Mouse (Mus musculus): ENCODE results near the gene Atr. TPM values are rescaled to one million over a fixed set of nuclear protein-coding genes. Genes with fewer than 3 reads are reported as not detected.

The Atr gene
- 23.8 and 25.3 TPM in 2 replicates for polyA plus RNA-seq (2014; fragmentation: Nextera tagmentation; extraction: Ambion mirVana)

DNA sequence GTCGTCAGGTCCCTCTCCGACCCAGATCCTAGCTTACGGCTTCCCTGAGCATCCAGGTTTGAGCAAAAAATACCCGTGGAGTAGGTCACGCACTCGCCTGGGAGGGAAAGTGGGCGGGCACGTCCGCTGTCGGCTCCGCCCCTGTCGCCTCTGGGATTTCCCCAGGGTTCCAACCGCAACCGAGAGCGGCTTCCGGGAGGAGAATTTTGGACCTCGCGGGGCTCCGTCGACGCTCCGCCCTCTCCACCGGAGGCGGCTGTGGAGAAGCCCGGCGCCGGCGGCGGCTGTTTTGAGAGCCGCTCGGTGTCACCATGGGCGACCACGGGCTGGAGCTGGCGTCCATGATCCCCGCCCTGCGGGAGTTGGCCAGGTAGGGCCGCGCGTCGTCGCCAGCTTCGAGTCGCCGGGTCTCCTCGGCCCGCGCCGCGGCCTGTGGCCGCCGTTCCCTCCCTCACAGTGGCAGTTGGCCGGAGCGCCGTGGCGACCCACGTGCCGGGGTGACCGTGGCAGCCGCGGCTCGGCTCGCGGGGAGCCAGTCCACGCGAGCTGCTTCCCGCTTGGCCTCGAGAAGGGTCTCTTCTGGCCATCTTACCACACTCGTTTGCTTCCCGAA lies at the start of gene Atr:
Gene Atr (plus strand): TSS at position 184 of the 613 bp plus-strand sequence.
- Histone ChIP-seq H3K4me3 (ENCODE audit: low read depth, low read length) (peak within 1 kb of the TSS; percentile 85), H3K9me3 (ENCODE audit: low read depth, low read length) (no peaks in the 10 kb centered on the region), H3K4me2 (peak within 1 kb of the TSS; percentile 88), H3K36me3 (ENCODE audit: insufficient read depth) (peaks cover under 1% of the 10 kb centered on the region; the same call in 1 of the 2 replicates), H3K9ac (peak within 1 kb of the TSS; percentile 84), H3K4me1 (ENCODE audit: insufficient read depth) (0 out of 2 replicates have a peak, but pooled peaks cover 2% of the 10 kb centered on the region), H3K27me3 (ENCODE audit: insufficient read depth, low read length) (no peaks in the 10 kb centered on the region), H3K27ac (ENCODE audit: low read depth) (peak within 1 kb of the TSS; percentile 81)
- TF ChIP-seq CTCF (IDR thresholded peaks at IDR 0.05; ENCODE audit: low read depth): no peak
- peak; percentile 92 for ATAC-seq (ENCODE audit: insufficient read depth)
- under 1% methylated on average over 69 of the region's 69 CpGs for WGBS
- peak; percentile 98 for DNase-seq

DNA sequence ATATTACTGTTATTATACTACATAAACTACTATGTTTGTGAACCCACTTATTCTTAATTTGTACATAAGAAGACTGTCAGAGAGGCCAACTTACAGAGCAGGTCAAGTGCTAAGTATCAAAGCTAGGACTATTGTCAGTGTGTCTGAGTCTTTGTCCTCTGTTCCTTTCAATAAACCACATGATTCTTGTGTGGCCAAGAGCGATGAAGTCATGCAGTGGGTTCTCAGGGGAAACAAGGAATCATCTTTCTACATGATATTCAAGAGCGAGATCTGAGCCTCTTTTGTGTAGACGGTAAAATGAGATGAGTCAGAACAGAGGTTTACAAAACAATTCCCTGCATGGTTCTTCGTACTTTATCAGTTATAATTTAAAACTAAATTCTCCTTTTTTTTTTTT lies 47.8 kb upstream of the Atr start:
- no peak for TF ChIP-seq CTCF (IDR thresholded peaks at IDR 0.05; ENCODE audit: low read depth)
- WGBS: 81% methylated on average over 4 of the region's 4 CpGs

DNA sequence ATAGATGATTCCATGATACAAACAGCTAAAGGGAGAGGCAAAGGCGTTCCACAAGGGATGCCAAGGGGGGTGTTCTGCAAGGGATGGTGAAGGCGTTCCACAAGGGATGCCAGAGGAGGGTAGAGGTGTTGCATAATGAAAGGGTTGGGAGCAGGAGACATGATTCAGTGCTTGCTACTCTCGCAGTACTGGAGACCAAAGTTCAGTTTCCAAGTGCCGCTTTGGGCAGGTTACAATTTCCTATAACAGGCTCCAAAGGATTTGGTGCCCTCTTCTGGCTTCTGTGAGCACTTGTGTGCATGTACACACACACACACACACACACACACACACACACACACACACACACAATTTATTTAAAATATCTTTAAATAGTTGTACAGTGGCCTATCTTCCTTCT lies 45.6 kb upstream of the Atr start:
- H3K9ac ChIP-seq: no peak overlapping the region
- H3K9me3 ChIP-seq (ENCODE audit: low read depth, low read length): no peaks in the 10 kb centered on the region
- no peak overlapping the region for H3K4me3 ChIP-seq (ENCODE audit: low read depth, low read length)
- DNase-seq (no peak), ATAC-seq (ENCODE audit: insufficient read depth) (no peak)
- WGBS: 95% methylated on average over 4 of the region's 4 CpGs
- no peaks in the 10 kb centered on the region for H3K36me3 ChIP-seq (ENCODE audit: insufficient read depth)
- no peak for TF ChIP-seq CTCF (IDR thresholded peaks at IDR 0.05; ENCODE audit: low read depth)
- no peak overlapping the region for H3K27ac ChIP-seq (ENCODE audit: low read depth)
- H3K27me3 ChIP-seq (ENCODE audit: insufficient read depth, low read length): no peaks in the 10 kb centered on the region
- H3K4me1 ChIP-seq (ENCODE audit: insufficient read depth): no peaks in the 10 kb centered on the region
- no peak overlapping the region for H3K4me2 ChIP-seq

More for the DNA sequence above, 47.8 kb upstream of the Atr start:
- Histone ChIP-seq H3K36me3 (ENCODE audit: insufficient read depth) (no peaks in the 10 kb centered on the region), H3K4me3 (ENCODE audit: low read depth, low read length) (no peak overlapping the region), H3K9ac (no peak overlapping the region), H3K4me2 (no peak overlapping the region), H3K27ac (ENCODE audit: low read depth) (no peak overlapping the region), H3K9me3 (ENCODE audit: low read depth, low read length) (no peaks in the 10 kb centered on the region), H3K4me1 (ENCODE audit: insufficient read depth) (no peaks in the 10 kb centered on the region), H3K27me3 (ENCODE audit: insufficient read depth, low read length) (no peaks in the 10 kb centered on the region)
- no peak for DNase-seq
- no peak for ATAC-seq (ENCODE audit: insufficient read depth)

DNA sequence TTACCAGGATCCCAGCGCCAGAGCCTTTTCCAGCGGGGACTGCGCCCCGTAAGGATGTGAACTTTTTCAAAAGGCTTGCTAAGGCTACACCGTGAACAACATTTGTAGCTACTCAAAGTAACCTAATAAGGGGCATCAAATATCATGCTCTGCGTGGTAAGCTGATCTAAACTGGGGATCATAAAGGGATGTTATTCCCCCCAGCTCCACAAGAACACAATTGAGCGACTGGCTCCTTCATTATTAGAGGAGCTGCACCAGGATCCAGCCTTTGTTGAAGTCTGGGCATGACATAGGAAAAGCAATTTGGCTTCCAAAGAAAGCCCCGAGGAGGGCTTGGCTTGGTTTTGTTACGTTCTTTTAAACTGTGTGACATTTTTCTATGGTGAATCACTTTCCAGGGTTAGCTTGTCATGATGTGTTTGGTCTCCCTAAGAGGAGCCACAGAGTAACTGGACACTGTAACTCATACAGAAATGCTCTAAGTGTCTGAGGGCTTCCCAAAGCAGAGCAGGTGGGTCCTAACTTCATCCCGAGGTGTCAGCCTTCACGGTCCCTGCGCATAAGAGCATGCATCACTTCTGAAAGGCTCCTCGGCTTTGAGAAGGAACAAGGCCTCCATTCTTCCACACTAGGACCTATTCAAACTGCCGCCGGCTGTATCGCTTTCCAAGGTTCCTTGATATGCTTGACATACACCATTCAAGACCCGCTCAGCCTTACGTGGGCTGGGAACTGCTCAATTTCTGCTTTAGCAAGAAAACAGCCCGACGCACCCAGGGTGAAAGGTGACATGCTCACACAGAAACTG lies 43.5 kb upstream of the Atr start:
- Histone ChIP-seq H3K9me3 (ENCODE audit: low read depth, low read length) (no peaks in the 10 kb centered on the region), H3K27me3 (ENCODE audit: insufficient read depth, low read length) (no peaks in the 10 kb centered on the region), H3K4me2 (no peak overlapping the region), H3K9ac (no peak overlapping the region), H3K4me1 (ENCODE audit: insufficient read depth) (no peaks in the 10 kb centered on the region), H3K36me3 (ENCODE audit: insufficient read depth) (no peaks in the 10 kb centered on the region), H3K4me3 (ENCODE audit: low read depth, low read length) (no peak overlapping the region), H3K27ac (ENCODE audit: low read depth) (no peak overlapping the region)
- 73% methylated on average over 20 of the region's 20 CpGs for WGBS
- no peak for TF ChIP-seq CTCF (IDR thresholded peaks at IDR 0.05; ENCODE audit: low read depth)
- DNase-seq (peak; percentile 10), ATAC-seq (ENCODE audit: insufficient read depth) (no peak)

DNA sequence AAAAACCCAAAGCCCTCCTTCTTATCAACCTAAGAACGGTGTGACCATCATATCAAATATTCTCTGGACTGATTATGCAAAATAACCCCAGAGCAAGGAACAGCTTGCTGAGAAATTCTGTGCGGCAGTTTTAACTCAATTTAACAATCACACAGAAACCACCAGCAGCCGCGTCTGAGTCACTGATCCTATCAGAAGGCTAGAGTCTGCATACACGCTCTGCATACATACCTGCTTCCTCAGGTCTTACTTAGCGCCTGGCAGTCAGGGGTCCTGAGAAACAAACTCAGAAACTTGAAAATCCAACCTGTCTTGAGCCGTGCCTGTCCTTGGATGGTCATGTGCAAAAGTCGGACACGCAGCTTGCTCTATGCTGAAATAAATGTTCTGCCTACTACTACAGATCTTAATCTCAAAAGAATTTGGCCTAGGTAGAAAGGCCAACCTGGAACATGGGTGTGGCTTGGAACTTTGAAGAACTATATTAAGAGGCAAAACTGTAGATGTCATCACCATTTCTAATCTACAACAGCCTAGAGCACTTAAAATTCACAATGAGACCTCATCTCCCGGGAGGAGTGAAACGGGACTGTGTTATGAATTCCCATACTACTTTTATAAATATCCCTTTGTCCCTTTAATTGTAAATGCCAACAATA lies 42.3 kb upstream of the Atr start:
- Histone ChIP-seq H3K27ac (ENCODE audit: low read depth) (no peak overlapping the region), H3K36me3 (ENCODE audit: insufficient read depth) (no peaks in the 10 kb centered on the region), H3K4me3 (ENCODE audit: low read depth, low read length) (no peak overlapping the region), H3K9ac (no peak overlapping the region), H3K4me2 (no peak overlapping the region), H3K4me1 (ENCODE audit: insufficient read depth) (no peaks in the 10 kb centered on the region), H3K27me3 (ENCODE audit: insufficient read depth, low read length) (no peaks in the 10 kb centered on the region), H3K9me3 (ENCODE audit: low read depth, low read length) (no peaks in the 10 kb centered on the region)
- WGBS: 82% methylated on average over 11 of the region's 11 CpGs
- DNase-seq (no peak), ATAC-seq (ENCODE audit: insufficient read depth) (no peak)
- TF ChIP-seq CTCF (IDR thresholded peaks at IDR 0.05; ENCODE audit: low read depth): no peak

DNA sequence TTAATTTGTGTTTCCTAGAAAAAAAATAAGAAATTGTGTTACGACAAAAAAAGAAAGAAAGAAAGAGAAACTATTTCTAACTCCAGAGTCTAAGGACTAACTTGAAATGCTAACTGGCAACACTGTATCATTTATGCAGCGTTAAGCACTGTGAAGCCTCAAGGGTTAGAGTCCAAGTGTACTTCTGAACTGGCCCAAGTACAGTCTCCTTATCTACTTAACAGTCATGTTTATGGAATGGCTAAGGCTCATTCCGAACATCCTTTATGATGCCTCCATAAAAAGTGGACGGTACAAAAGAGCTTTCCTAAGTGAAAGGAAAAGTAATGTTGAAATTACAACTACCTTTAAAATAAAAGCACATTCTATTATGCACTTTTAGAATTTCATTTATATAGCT lies 41.7 kb upstream of the Atr start:
- Histone ChIP-seq H3K27me3 (ENCODE audit: insufficient read depth, low read length) (no peaks in the 10 kb centered on the region), H3K36me3 (ENCODE audit: insufficient read depth) (no peaks in the 10 kb centered on the region), H3K4me3 (ENCODE audit: low read depth, low read length) (no peak overlapping the region), H3K4me2 (no peak overlapping the region), H3K9ac (no peak overlapping the region), H3K9me3 (ENCODE audit: low read depth, low read length) (no peaks in the 10 kb centered on the region), H3K27ac (ENCODE audit: low read depth) (no peak overlapping the region), H3K4me1 (ENCODE audit: insufficient read depth) (no peaks in the 10 kb centered on the region)
- DNase-seq: no peak
- no peak for ATAC-seq (ENCODE audit: insufficient read depth)
- 66% methylated on average over 4 of the region's 4 CpGs for WGBS
- TF ChIP-seq CTCF (IDR thresholded peaks at IDR 0.05; ENCODE audit: low read depth): no peak

DNA sequence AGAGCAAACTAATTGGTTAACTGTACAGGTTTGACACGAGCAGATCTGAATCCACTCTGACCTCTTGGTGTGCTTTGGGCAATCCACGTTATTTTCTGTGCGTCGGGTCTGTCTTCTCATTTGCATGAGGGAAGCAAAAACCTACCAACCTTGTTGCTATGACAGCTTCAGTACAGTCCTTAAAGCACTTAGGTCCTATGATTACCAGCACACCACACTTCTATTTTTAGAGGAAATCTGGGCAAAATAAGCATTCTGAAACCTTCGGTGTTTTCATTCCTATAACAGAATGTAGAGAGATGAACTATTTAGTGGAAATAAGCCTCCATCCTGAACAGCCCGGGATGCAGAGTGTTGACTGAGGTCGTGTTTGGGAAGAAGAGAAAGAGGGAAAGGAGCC lies 34.9 kb upstream of the Atr start:
- Histone ChIP-seq H3K27ac (ENCODE audit: low read depth) (no peak overlapping the region), H3K9me3 (ENCODE audit: low read depth, low read length) (no peaks in the 10 kb centered on the region), H3K4me1 (ENCODE audit: insufficient read depth) (no peaks in the 10 kb centered on the region), H3K27me3 (ENCODE audit: insufficient read depth, low read length) (no peaks in the 10 kb centered on the region), H3K4me2 (no peak overlapping the region), H3K4me3 (ENCODE audit: low read depth, low read length) (no peak overlapping the region), H3K9ac (no peak overlapping the region), H3K36me3 (ENCODE audit: insufficient read depth) (no peaks in the 10 kb centered on the region)
- TF ChIP-seq CTCF (IDR thresholded peaks at IDR 0.05; ENCODE audit: low read depth): no peak
- ATAC-seq (ENCODE audit: insufficient read depth) (no peak), DNase-seq (no peak)
- WGBS: 72% methylated on average over 7 of the region's 7 CpGs

Measured in lung, embryonic 14.5 days (tissue).